ENCODE assay signal across 18 mouse cellular contexts in genomic region chr3:121713816-121714215, GRCm38 (mm10). TPM values are rescaled to one million over a fixed set of nuclear protein-coding genes. Genes with fewer than 3 reads are reported as not detected.
A peak's percentile ranks its signal among the peaks of the same experiment; 100 is the strongest.
DNase-seq lines count a peak whose midpoint lies in the region; ATAC-seq and TF ChIP-seq lines count a peak whose summit lies in the region.
"Had no signal": no experiment of that assay in that cellular context is flagged by ENCODE, and none has a peak within 500 bp of the region (broad histone marks: within the 10 kb centered on the region; RNA-seq: fewer than 3 reads in every experiment).

No protein-coding gene starts in this region.

- no peak for ATAC-seq in heart, embryonic 15.5 days (replicated peaks; ENCODE audit: insufficient number of reproducible peaks, insufficient read depth, low FRiP score, low read depth)
- peak; percentile 47; the same call in 1 of the 2 replicates for ATAC-seq in kidney, postnatal 0 days (replicated peaks; ENCODE audit: low FRiP score, low read depth)
- no peak for ATAC-seq in inflammation-experienced regulatory T-cells, adult 6 months
- ATAC-seq in forebrain, embryonic 15.5 days (replicated peaks): no peak
- ATAC-seq: midbrain, embryonic 13.5 days had no signal

- H3K9me3 ChIP-seq in heart, embryonic 10.5 days: no peaks in the 10 kb centered on the region
- no peaks in the 10 kb centered on the region for H3K9me3 ChIP-seq in heart, embryonic 15.5 days (replicated peaks)
- no peaks in the 10 kb centered on the region for H3K9me3 ChIP-seq in kidney, postnatal 0 days (replicated peaks; ENCODE audit: low read length)
- no peaks in the 10 kb centered on the region for H3K9me3 ChIP-seq in forebrain, embryonic 15.5 days
- H3K9me3 ChIP-seq: embryonic facial prominence, embryonic 13.5 days; forebrain, embryonic 12.5 days; limb, embryonic 15.5 days; midbrain, embryonic 13.5 days had no signal

- no peak overlapping the region for H3K9ac ChIP-seq in heart, embryonic 15.5 days
- H3K9ac ChIP-seq in kidney, postnatal 0 days (ENCODE audit: low read depth, low read length): no peak overlapping the region
- H3K9ac ChIP-seq in forebrain, embryonic 15.5 days (replicated peaks): no peak overlapping the region
- H3K9ac ChIP-seq: embryonic facial prominence, embryonic 13.5 days; forebrain, embryonic 12.5 days; limb, embryonic 15.5 days; midbrain, embryonic 13.5 days had no signal

- DNase-seq in heart, embryonic 10.5 days (ENCODE audit: low spot score): no peak
- DNase-seq in heart, adult 9 months (ENCODE audit: low spot score in 2 of 2): no peak
- DNase-seq in MN1 (ENCODE audit: low spot score): peak; percentile 22
- peak; percentile 45 for DNase-seq in kidney, postnatal 0 days (ENCODE audit: low spot score)
- no peak for DNase-seq in adipocyte (ENCODE audit: low spot score)
- DNase-seq: B cell, adult 2 months; cerebellum, adult 8-10 months; lung, adult 2 months had no signal

- H3K27me3 ChIP-seq in heart, embryonic 10.5 days (ENCODE audit: insufficient read depth, poor library complexity, severe bottlenecking): no peaks in the 10 kb centered on the region
- no peaks in the 10 kb centered on the region for H3K27me3 ChIP-seq in heart, embryonic 15.5 days
- no peaks in the 10 kb centered on the region for H3K27me3 ChIP-seq in kidney, postnatal 0 days (ENCODE audit: insufficient read depth, low read length)
- H3K27me3 ChIP-seq in forebrain, embryonic 15.5 days: no peaks in the 10 kb centered on the region
- H3K27me3 ChIP-seq: embryonic facial prominence, embryonic 13.5 days; forebrain, embryonic 12.5 days; limb, embryonic 15.5 days had no signal

- peaks cover 40% of the 10 kb centered on the region for H3K4me1 ChIP-seq in heart, embryonic 10.5 days
- H3K4me1 ChIP-seq in heart, embryonic 15.5 days (replicated peaks): peaks cover 29% of the 10 kb centered on the region
- H3K4me1 ChIP-seq in kidney, postnatal 0 days (replicated peaks; ENCODE audit: insufficient read depth, low read length): peaks cover 11% of the 10 kb centered on the region; the same call in 1 of the 2 replicates
- H3K4me1 ChIP-seq in forebrain, embryonic 15.5 days: peaks cover 4% of the 10 kb centered on the region; the same call in 1 of the 2 replicates
- H3K4me1 ChIP-seq: midbrain, embryonic 13.5 days had no signal

- 79% methylated on average over 8 of the region's 8 CpGs for WGBS in heart, embryonic 10.5 days
- WGBS in heart, embryonic 15.5 days: 48% methylated on average over 8 of the region's 8 CpGs
- WGBS in kidney, postnatal 0 days: 43% methylated on average over 8 of the region's 8 CpGs
- WGBS in forebrain, embryonic 15.5 days: 45% methylated on average over 8 of the region's 8 CpGs

- H3K4me3 ChIP-seq in heart, embryonic 10.5 days: no peak overlapping the region
- H3K4me3 ChIP-seq in heart, embryonic 15.5 days: no peak overlapping the region
- H3K4me3 ChIP-seq in kidney, postnatal 0 days (replicated peaks; ENCODE audit: low read depth, low read length): no peak overlapping the region
- no peak overlapping the region for H3K4me3 ChIP-seq in forebrain, embryonic 15.5 days
- H3K4me3 ChIP-seq: embryonic facial prominence, embryonic 13.5 days; forebrain, embryonic 12.5 days; limb, embryonic 15.5 days; midbrain, embryonic 13.5 days had no signal

- H3K27ac ChIP-seq in heart, embryonic 10.5 days: peak overlapping the region; percentile 22; the same call in 1 of the 2 replicates
- no peak overlapping the region for H3K27ac ChIP-seq in heart, embryonic 15.5 days
- no peak overlapping the region for H3K27ac ChIP-seq in kidney, postnatal 0 days
- H3K27ac ChIP-seq in forebrain, embryonic 15.5 days (replicated peaks): no peak overlapping the region
- H3K27ac ChIP-seq: embryonic facial prominence, embryonic 13.5 days; forebrain, embryonic 12.5 days; limb, embryonic 15.5 days; midbrain, embryonic 13.5 days had no signal

- H3K4me2 ChIP-seq in heart, embryonic 15.5 days: peak overlapping the region; percentile 37; the same call in 1 of the 2 replicates
- no peak overlapping the region for H3K4me2 ChIP-seq in kidney, postnatal 0 days (ENCODE audit: low read length)
- H3K4me2 ChIP-seq in forebrain, embryonic 15.5 days (replicated peaks): no peak overlapping the region
- H3K4me2 ChIP-seq: embryonic facial prominence, embryonic 13.5 days; forebrain, embryonic 12.5 days; limb, embryonic 15.5 days; midbrain, embryonic 13.5 days had no signal

- no peaks in the 10 kb centered on the region for H3K36me3 ChIP-seq in heart, embryonic 10.5 days
- no peaks in the 10 kb centered on the region for H3K36me3 ChIP-seq in heart, embryonic 15.5 days
- H3K36me3 ChIP-seq in kidney, postnatal 0 days (ENCODE audit: insufficient read depth, low read length): no peaks in the 10 kb centered on the region
- H3K36me3 ChIP-seq in forebrain, embryonic 15.5 days: no peaks in the 10 kb centered on the region
- H3K36me3 ChIP-seq: embryonic facial prominence, embryonic 13.5 days; forebrain, embryonic 12.5 days; limb, embryonic 15.5 days; midbrain, embryonic 13.5 days had no signal

- no peak for TF ChIP-seq CTCF in kidney, postnatal 0 days (IDR thresholded peaks at IDR 0.05; ENCODE audit: low read depth)

RNA-seq across cellular contexts. Expression of gene F3, which starts 9.5 kb away (rescaled TPM):
- 9.2 TPM in 2 replicates for polyA plus RNA-seq in heart, embryonic 10.5 days (2016; fragmentation: Nextera tagmentation; extraction: Ambion mirVana)
- 7.7 and 10.7 TPM in 2 replicates for polyA plus RNA-seq in heart, embryonic 15.5 days (2015; fragmentation: Nextera tagmentation; extraction: Ambion mirVana)
- polyA plus RNA-seq in kidney, postnatal 0 days (2015; fragmentation: Nextera tagmentation; extraction: Ambion mirVana): 22.8 and 24.2 TPM in 2 replicates
- polyA plus RNA-seq in inflammation-experienced regulatory T-cells, adult 6 months (2017; shearing (Covaris generic)): under 1 TPM in 1 of 3 experiments, not detected in 2; 0.43 TPM
- polyA plus RNA-seq in forebrain, embryonic 15.5 days (2015; fragmentation: Nextera tagmentation; extraction: Ambion mirVana): 8.3 and 8.9 TPM in 2 replicates

RNA-seq across cellular contexts. Expression of gene 4930432M17Rik, which starts 43.3 kb away (rescaled TPM):
- polyA plus RNA-seq in heart, embryonic 10.5 days (2016; fragmentation: Nextera tagmentation; extraction: Ambion mirVana): not detected in 2 replicates
- polyA plus RNA-seq in heart, embryonic 15.5 days (2015; fragmentation: Nextera tagmentation; extraction: Ambion mirVana): not detected in 2 replicates
- polyA plus RNA-seq in kidney, postnatal 0 days (2015; fragmentation: Nextera tagmentation; extraction: Ambion mirVana): not detected in 2 replicates
- not detected for polyA plus RNA-seq in inflammation-experienced regulatory T-cells, adult 6 months (2017; shearing (Covaris generic))
- polyA plus RNA-seq in forebrain, embryonic 15.5 days (2015; fragmentation: Nextera tagmentation; extraction: Ambion mirVana): not detected in 2 replicates
- polyA plus RNA-seq: embryonic facial prominence, embryonic 13.5 days; forebrain, embryonic 12.5 days; hindbrain, embryonic 11.5 days; large intestine, adult 2 months; limb, embryonic 15.5 days; lung, adult 2 months; midbrain, embryonic 13.5 days; small intestine, adult 2 months had no signal

Comparison
In these comparisons a context has a peak if more than half of its experiments do, and no peak if none do; other contexts are left out.
1. DNase-seq: peak in MN1 (single experiment) and kidney, postnatal 0 days (single experiment); none in heart, embryonic 10.5 days (single experiment), heart, adult 9 months (0 of 2) and adipocyte (single experiment).